Mouse (Mus musculus) layer of hippocampus, adult 11-12 months (tissue): ENCODE results near the gene Glt8d2.
"Not testable (repeated sequence)": the region's sequence is repeated elsewhere in the genome, so short reads cannot be mapped to it uniquely, and the experiment has no call there.

Experiments
- DNase-seq: peaks from one replicate; pipeline ENCODE4 v3.0.0; 2022; ENCODE audit warnings: low spot score

Glt8d2 gene

DNA sequence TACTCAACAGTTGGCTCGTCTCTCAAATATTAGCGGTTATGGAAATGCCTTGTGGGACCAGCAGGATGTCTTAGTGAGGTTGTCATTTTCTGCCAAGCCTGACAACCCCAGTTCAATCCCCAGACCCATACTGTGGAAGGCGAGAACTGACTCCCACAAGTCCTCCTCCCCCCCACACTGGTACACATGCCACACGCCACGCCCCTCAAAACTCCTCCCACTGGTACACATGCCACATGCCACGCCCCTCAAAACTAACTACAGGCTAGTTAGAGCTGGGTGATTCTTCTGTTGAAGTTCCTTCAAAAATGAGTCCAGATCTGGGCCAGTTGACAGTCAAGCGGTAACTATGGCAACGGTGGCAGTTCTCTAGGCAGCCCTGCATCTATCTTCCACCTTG lies 44.4 kb downstream of the Glt8d2 start:
- DNase-seq: no peak

DNA sequence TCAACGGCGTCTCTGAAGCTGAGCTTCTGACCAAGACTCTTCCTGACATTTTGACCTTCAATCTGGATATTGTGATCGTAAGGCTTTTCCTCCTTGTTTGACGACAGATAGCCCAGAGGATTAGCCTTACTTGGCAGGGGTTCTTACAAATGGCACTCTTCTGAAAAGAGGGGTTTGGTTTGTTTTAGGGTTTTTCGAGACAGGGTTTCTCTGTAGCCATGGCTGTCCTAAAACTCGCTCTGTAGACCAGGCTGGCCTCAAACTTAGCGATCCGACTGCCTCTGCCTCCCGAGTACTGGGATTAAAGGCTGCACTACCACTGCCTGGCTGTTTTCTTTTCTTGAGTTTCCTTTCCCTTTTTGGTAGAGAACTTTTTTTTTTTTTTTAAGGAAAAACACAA lies 49.0 kb downstream of the Glt8d2 start:
- no peak for DNase-seq

DNA sequence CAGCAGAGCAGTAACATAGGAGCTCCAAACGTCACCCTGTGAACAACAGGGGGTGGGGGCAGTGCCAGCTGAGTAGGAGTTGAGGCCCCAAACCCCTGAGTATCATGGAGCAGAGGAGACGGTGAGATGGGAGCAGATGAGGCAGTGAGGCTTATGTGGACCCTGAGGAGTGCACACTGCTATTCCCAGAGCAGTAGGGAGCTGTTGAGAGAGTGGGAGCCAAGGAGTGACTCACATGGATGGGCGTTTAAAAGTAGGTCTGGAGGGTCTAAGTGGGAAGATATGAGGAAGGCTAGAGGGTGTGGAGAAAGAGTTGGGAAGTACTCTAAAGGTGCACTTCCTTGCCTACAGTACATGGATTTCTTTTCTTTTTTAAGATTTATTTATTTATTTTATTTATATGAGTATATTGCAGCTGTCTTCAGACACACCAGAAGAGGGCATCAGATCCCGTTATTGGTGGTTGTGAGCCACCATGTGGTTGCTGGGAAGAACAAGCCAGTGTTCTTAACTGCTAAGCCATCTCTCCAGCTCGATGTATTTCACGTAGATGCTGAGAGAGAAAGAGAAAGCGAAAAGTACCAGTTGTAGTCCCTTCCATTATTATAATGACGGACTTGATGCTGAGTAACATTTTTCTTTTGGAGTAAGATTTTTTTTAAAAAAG lies 51.3 kb downstream of the Glt8d2 start:
- no peak for DNase-seq

DNA sequence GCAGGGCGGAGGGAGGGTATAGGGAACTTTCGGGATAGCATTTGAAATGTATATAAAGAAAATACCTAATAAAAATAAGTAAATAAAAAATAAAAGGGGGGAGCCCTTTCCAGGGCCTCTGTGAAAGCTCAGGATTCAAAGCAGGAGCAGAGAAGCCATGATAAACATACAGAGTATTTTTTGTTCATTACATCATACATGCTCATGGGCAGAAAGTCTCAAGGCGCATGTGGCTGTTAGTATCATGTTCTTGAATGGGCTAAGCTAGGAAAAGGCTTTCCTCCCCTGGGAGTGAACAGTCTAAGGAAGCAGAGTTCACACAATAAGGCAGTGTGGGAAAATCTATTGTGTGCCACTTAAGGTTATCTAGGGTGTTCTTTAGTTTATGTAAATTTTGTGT lies 54.1 kb downstream of the Glt8d2 start:
- no peak for DNase-seq

DNA sequence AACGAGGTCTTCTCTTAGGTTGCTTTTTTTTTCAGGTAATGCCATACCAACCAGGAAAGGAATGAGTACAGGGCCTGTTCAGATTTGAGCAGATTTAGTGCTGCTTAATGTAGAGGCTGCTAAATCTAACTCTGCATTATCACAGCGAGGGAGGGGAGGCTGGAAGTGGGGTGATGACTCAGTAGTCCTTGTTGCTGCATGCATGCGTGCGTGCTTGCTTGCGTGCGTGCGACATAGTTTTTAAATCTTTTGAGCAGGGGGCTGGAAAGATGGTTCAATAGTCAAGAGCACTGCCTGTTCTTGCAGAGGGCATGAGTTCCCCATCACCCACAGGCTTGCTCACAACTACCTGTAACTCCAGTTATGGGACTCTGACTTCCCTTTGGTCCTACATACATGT lies 56.1 kb downstream of the Glt8d2 start:
- DNase-seq: no peak

DNA sequence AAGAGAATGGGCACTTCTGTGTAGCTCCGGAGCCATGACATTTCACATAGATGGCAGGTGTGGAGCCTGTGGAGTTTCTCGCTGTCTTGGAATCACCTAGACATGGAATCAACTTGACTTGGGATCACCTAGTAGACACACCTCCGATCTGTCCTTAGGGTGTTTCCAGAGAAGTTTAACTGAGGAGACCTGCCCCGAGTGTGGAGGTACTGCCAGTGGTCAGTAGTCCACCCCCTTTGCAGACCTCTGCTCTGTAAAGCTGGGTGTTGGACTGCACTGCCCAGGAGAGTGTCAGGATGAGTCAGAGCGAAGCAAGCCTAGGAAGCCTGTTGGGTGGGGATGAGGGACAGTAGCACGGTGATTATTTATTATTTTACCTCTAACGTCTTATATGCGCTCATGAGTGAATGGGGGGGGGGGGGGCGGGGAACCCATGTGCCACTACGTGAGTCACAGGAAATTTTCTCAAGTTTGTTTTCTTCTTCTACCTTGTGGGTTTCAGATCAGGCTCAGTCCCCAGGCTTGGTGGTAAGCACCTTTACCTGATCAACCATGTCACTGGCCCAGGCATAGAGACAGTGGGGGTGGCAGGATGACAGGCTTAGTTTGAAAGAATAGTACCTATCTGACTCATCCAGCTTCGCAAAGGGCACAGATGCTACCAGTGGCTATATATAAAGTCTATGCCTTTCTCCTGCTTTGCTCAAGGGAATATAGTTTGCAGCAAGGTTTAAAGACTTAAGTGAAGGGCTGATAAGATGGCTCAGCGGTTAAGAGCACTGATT lies 57.8 kb downstream of the Glt8d2 start:
- no peak for DNase-seq

DNA sequence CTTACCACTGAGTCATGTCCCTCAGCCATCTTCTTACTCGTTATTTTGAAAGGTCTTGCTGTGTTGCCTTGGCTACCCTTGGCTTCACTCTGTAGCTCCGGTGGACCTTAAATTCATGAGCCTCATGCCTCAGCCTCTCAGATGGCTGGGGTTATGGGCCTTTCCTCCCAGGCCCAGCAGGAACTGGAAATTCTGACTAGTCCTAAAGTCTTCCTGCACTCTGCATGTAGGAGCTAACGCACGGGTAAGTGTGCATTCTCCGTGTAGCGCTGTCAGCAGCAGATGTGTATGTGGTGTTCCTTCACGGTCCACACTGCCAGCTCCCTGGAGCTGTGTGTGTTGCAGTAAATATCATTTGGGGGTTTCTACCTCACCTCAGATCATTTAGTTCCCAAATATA lies 59.3 kb downstream of the Glt8d2 start:
- DNase-seq: no peak

DNA sequence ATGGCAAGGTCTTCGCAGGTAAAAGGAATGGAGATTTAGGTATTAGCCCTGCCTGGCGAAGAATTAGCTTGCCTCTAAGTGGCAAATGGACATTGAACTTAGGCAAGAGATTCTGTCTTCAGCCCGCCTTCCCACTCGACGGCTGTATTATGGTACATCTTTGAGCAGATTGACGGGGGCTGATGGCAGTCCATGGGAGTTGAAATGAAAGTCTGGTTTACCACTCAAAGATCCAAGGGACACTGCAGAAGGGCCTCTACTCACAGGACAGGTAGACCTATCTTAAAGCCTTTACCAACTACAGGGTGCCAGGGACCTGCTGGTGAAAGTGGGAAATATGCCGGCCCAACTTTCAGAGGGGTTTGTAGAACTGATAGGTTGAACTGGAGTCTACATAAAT lies 60.0 kb downstream of the Glt8d2 start:
- no peak for DNase-seq

DNA sequence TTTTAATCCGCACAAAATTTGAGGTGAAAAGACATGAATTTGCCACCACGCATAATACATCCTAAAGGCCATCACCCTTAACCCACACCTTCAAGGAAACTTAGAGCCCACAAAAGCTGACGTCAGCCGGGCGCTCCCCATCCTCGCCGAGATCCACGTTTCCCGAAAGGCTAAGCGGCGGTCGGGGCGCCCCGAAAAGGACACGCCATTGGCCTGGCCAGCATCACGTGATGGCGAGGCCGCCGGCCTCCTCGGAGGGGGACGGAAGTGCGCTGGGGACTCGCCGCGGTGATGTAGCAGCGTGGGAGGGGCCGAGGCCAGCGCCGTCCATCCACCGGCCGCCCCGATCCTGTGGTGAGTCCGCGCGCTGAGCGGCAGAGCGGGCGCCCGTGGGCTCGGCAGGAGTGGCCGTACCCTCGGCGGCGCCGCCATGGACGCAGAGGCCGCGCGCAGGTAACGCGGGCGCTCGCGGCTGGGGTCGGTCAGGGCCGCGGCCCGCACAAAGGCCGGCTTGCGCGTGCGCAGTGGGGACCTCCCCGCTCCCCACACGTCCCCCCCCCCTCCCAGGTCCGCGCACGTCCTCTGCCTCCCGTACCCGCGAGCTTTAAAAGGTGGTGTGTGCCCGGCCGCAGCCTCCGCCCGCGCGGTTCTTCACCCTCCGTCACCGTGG lies 60.7 kb downstream of the Glt8d2 start, which contains the start of gene Tdg:
TSS of gene Tdg (plus strand) at position 243 of the 670 bp plus-strand sequence.
- peak; percentile 89 for DNase-seq

DNA sequence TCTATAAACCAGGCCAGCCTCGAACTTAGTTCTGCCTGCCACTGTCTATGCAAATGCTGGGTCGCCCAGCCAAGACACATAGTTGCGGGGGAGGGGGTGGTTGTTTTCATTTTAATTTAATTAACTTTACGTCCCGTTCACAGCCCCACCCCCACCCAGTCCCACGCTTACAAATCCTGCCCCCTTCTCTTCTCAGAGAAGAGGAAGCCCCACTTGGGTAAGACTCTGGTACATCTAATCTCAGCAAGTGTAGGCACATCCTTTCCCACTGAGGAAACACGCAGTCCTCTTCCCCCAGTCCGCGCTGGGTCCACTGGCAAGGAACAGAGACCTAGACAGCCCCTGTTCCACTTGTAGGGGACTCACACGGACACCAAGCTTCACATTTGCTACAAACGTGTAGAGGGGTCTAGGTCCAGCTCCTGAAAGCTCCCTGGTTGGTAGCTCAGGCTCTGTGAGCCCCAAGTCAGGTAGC lies 61.3 kb downstream of the Glt8d2 start:
- no peak for DNase-seq

DNA sequence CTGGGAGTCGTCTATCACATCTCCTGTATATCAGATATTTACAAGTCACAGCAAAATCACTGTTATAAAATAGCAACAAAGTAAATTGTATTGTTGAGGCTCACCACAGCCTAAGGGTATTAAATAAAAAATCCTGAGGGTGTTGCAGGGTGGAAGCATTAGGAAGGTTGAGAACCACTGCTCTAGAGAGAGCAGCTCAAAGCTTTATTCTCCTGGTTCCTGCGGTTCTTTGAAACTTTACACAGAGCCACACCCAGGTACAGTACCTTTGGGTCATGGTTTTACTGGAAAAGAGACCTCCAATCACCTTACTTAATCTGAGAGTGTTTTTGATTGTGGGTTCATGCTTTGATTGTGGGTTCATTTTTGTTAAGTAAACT lies 66.9 kb downstream of the Glt8d2 start:
- DNase-seq: not testable (repeated sequence)

DNA sequence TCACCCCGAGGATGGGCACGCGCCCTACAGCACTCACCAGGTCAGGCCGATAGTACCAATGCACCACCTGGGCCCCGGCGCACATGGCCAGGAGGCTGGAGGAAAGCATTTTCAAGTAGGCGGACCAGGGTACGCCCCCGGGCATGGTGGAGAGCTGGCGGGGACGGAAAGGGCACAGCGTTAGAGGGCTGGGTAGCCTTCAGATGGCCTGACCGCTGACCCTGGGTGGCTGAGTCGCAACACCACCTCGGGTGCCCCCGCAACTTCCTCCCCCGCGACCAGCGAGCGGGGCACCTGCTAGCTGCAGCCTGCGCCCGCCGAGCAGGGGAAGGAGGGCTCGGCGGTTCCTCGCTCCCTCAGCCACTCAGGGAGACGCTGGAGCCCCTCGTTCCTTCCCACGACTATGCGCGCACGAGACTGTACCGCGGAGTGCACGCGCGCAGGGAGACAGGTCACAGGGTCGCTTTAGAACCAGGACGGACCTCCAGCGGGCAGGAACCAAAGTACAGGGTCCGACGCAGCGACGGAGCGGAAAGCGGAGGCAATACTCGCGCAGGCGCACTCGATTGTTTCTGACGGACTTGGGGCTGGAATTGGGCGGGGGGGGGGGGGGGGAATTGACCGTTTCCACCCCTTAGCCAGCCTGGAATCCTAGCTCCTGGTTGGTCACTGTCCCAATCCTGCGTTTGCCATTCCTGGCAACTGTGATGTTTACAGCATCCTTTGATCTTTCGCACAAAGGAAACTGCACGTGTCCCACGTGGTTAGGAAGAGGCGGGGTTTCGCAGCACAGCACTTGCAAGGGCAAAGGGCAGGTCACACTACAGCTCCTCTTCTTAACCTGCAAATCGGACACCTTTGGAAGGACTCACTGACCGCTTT lies 67.5 kb downstream of the Glt8d2 start, which contains the start of gene 1190007I07Rik:
TSS of gene 1190007I07Rik (minus strand) at position 558 of the 882 bp plus-strand sequence.
- peak; percentile 86 for DNase-seq

DNA sequence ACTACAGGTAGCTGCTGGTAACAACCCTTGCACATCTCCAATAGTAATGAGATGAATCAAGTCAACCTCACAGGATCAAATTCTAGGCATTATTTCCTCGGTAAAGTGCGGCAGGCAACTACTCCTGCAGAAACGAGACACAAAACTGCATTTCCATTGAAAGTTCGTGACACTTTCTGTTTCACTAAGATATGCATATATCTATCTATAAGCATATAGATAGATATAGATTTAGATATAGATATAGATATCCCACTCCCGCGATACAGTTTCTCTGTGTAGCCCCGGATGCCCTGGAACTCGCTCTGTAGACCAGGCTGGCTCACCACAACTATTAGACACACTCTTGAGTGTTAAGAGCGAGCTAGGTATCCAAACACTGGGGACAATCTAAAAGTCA lies 68.2 kb downstream of the Glt8d2 start:
- DNase-seq: no peak
